Mouse (Mus musculus) stomach, postnatal 0 days (tissue): Measurements from ENCODE around the gene Gas7.

Source experiments
- CTCF ChIP-seq: IDR thresholded peaks from 2 replicates; pipeline ENCODE4 v1.5.1; 2016; ENCODE audit warnings: antibody characterized with exemption, low read depth, mild to moderate bottlenecking, moderate library complexity
- EP300 ChIP-seq: optimal IDR thresholded peaks from 2 replicates; pipeline ENCODE3; 2016; ENCODE audit warnings: antibody characterized with exemption

GRCm38 (mm10) chr11:67654514-67654913, 199.3 kb downstream of the Gas7 start:
- TF ChIP-seq EP300 (no peak), CTCF (no peak)
